Mouse (Mus musculus) layer of hippocampus, adult 8-10 months (tissue): ENCODE results near the gene Sf1. TPM values are rescaled to one million over a fixed set of nuclear protein-coding genes. Genes with fewer than 3 reads are reported as not detected.
A peak's percentile ranks its signal among the peaks of the same experiment; 100 is the strongest.

ENCODE experiments used
- DNase-seq, 2 experiments: peaks; one replicate each; pipeline ENCODE4 v3.0.0; 2022; ENCODE audit warnings: low spot score in 2 of 2
- total RNA-seq, 4 experiments: library from RNA; stranded (reverse); gene quantifications; 2 replicates each; pipeline ENCODE4 v1.2.4; 2022

Gene Sf1
- total RNA-seq, 4 experiments from 2014 or later = 209 to 234 (median 222) TPM

DNA sequence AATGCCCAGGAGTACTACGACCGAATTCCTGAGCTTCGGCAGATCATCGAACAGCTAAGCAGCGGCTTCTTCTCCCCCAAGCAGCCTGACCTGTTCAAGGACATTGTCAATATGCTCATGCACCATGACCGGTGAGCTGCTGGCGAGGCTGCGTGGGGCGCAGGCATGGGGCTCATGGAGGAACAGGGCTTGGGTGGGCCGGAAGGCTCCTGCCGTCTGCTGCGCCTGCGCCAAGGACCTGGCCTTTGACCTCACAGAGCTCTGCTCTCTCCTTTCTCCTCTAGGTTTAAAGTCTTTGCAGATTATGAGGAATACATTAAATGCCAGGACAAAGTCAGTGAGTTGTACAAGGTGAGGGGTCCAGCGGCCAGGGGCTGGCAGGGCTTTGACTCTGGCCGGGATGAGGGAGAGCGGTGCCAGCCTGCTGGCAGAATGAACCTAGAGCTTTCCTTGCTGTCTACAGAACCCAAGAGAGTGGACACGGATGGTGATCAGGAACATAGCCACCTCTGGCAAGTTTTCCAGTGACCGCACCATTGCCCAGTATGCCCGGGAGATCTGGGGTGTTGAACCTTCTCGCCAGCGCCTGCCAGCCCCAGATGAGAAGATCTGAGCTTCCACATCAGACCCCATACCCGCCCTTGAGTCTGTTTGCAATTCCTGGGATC is 34.2 kb downstream of the Sf1 start:
- DNase-seq = no peak

DNA sequence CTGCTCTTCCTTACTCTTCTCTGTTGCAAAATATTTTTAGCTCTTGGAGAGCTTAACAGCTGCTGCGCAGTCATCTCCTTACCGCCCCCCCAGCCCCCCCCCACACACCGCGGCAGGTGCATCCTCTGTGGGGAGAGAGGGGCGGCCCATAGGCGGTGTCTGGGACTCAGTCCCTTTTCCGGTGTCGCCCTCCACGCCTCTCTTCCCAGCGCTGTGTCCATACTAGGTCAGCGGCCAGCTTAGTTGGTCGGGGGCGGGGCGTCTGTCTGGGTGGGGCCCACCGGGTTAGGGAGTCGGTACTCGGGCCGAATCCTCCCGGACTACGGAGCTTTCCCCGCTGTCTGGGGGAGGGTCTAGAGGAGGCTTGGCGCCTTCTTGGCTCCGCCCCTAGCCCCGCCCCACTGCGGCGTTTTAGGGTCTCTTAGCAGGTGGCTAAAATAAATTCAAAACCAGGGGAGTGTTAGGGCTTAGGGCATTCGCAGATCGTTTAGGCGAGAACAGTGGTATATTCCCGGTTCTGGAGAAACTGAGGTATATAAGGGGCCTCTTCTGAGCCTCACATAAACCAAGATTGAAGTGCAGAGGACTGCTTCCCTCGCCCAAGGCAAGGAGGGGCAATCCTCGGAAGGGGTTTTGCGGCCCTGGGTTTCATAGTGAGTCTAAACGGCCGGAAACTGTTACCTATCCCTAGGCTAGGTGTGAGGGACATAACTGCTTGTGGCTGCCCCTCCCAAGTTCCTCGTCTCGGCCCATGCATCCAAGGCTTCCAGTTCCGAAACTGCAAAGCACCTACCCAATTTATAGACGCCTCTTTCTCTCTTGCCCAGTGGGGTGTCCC is 35.2 kb downstream of the Sf1 start:
- no peak for DNase-seq

DNA sequence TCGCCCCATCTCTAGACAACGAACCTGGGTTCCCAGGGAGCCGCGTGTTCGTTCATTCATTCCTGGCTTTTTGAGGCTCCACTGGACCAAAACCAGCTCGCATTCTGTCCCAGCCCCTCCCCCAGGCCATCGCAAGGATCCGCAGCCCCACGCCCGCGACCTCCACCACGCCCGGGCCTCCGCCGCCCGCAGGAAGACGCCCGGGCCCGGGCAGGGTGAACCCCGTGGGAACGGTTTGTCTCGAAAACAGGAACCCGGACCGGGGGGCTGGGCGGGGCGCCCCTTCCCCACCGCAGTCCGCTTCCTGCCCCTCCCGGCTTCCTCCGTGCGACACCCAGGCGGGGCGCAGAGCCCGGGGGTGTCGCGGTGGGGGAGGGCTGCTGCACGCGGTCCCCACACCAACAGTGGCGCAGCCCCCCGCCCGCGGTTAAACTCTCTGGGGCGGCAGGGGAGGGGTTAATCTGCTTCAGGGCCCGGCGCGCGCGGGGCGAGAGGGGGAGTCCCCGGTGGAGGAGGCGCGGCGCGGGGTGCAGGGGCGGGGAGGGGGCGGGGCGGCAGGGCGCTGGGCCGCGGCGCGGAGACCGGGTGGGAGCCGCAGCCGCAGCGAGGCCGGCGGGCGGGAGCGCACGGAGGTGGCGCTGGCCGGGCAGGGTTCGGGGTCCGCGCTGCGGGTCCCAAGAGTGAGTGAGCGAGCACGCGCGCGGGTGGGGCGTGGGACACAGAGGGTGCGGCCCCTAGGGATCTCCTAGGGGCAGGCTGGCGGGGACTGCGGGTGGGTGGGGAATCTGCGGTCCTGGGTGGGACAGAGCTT is 36.0 kb downstream of the Sf1 start, which contains the start of gene Rasgrp2:
Gene Rasgrp2, plus strand, starts transcription at position 56 of the 811 bp plus-strand sequence.
- DNase-seq = no peak

DNA sequence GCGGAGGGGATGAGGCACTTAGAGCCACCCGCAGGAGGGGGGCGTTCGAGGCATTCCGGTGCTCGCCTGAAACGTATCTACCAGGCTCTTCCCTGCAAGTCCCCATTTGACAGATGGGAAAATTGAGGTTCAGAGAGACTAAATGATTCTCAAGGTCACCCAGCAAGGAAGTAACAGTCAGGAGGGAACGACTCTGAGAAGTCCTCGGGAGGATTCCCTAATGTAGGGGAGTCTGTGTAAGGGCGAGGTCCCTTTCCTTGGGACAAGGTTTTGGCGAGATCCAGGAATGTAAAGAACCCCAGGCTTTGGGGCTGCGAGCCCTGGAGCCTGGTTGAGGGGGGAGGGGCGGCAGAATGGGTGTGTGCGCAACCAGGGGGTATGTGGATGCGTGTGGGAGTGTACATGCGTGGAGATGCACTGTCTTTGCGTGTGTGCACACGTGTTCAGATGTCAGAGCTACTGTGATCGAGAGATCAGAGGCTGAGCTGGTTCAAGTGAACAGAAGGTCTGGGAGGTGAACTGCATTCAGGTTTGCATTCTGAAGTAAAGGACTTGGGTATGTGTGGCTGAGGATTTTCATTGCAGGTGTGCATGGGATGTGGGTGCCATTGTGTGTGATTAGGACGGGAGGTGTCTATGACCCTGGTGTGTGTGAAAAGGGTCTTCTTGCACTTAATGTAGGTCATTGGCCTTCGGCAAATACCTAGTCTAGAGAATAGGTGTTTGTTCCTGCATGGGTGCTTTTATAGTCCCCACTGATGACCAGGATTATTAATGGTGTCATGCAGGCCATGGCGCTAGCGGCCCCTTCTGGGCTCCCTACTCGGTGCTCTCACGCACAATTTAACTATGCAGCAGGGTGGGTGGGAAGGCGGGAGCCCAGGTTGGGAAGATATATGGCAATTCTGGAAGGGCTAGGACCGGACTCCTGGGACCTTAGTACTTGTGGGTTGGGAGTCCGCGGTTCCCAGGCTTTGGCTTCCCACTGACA is 36.9 kb downstream of the Sf1 start:
- DNase-seq = no peak

DNA sequence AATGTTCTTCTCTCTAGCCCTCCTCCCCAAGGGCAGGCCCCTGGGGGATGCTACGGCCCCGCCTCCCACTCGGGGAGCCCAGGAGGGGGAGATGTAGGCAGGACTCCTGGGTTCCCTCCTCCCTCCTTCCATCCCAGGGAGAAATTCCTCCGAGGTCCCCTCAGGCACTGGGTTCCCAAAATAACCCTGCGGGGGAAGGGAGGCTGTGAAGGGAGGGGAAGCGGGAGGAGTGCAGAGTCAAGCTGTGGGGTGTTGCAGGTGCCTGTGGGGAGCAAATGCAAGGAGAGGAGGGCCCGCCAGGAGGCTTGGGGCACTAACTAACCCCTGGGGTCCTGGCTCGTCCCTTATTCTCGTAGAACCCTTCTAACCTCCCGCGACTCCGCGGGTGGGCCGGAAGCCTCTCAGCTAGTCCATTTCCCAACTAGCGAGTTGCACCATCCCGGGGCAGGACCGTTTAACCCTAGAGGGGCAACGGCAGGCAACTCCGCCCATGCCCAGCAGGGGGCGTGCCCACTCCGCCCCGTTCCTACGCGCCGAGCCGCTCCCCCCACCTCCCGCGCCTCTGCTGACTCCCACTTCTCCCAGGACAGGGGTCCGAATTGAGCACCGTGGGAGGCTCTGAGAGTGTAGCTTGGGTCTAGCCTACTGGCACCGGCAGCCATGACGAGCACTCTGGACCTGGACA is 37.8 kb downstream of the Sf1 start:
- no peak for DNase-seq

DNA sequence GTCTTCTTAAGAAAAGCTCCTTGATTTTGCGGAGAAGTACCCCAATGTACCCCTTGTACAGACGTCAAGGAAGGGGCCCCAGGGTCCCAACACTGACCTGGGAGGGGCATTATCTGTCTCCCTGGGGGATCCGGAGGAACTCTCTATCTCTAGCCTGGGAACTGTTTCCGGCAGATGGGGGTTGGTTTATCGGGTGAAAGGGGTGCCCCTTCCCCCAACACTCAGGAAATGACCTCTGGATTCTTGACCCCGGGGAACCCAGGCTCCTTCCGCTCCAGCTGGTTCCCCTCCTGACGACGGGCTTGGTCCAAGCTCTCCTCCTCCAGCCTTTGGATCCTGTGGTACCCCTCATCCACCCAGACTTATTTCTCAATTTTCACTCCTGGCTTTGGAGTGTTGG is 38.5 kb downstream of the Sf1 start:
- DNase-seq = no peak

DNA sequence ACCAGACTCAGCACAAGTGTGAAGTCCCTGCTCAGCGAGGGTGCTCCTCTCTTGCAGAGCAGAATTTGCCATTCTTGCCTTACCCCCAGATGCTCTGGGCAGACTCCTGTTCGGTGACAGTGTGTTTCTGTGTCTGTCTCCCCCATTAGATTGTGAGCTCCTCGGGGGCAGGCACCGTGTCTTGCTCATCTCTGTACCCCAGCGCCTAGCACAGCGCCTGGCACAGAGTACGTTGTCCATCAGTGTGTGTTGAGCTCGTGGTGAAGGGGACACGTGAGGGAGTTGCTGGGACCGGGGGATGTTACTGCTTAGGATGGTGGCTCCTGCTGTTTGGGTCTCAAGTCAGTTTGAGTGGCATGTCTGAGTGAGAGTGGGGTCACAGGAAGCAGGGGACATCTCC is 40.4 kb downstream of the Sf1 start:
- DNase-seq = no peak

DNA sequence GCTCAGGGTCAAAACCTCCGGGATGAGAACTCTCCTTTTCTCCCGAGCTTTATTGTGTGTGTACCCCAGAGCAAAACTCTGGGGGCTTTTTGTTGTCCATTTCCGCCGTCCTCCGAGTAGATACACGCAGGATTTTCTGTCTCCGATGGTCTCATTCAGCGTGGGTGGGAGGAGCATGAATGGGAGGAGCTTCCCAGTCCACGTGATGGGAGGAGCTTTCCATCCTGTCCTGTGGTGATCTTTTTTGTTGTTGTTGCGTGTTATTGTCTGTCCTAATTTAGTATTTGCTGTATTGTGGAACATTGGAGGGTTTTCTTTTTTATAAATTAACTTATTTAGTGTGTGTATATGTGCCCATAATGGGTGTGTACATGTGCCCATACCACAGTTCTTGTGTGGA is 41.9 kb downstream of the Sf1 start:
- DNase-seq = no peak

DNA sequence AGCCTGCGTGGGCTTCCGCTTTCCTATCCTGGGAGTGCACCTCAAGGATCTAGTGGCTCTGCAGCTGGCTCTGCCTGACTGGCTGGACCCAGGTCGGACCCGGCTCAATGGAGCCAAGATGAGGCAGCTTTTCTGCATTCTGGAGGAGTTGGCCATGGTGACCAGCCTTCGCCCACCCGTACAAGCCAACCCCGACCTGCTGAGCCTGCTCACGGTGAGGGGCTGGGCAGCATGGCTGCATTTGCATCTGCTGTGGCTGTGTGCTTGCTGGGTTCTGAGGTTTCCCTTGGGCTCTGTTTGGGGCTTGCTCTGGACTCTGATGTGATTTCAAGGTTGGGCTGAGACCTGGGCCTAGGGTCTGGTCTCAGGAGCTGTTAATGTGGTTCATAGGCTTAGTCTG is 43.6 kb downstream of the Sf1 start:
- no peak for DNase-seq

DNA sequence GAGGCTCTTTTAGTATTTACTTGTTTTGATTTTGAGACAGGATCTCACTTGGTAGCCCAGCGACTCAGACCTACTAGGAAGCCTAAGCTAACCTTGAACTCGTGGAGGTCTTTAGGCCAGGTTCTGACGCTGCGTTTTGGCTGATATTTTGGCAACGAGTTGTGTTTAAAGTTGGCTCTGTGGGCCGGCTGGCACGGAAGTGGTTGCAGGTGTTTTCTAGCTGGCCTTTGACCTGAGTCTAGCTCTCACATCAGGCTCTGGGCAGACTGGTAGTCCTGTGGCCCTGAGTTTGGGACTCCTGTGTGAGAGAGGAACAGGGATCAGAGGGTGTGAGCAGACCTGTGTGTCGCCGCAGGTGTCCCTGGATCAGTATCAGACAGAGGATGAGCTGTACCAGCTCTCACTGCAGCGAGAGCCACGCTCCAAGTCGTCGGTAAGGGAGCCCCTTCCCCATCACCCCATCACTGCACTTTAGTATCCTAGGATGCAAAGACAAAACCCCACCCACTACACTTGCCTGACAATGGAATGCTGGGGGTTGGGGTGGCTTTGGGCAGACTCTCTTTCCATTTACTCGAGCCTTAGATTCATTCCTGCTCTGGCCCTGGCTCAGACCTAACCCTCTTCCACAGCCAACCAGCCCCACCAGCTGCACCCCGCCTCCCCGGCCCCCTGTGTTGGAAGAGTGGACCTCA is 44.5 kb downstream of the Sf1 start:
- no peak for DNase-seq

DNA sequence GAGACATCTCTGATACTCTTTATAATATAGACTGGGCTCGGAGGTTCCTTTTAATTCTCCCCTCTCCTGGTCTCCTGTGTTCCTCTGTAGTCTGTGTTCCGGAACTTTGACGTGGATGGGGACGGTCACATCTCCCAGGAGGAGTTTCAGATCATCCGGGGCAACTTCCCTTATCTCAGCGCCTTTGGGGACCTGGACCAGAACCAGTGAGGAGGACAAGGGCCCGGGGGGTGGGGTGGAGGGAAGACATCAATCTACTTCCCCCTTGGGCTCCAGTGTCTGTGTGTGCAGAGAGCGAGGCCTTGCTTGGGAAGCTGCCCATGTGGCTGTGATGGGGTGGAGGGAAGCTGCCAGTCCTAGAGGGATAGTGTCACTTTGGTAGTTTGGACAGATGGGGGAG is 45.3 kb downstream of the Sf1 start:
- DNase-seq = no peak

DNA sequence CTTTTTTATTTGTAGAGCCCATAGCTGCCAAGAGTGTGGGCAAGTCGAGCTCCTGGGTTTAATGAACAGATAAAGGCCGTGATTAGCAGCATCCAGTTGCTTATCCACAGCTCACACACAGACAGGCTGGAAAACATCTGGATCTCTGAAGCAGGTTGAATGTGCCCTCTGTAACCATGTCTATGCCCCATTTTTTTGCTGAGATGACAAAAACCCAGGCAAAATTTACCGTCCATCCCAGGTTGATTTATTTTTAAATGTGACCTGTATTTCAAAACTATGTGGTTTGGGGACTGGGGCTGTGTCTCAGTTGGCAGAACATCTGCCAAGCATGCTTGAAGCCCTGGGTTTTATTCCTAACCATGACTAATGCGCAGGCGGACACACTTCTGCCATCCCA is 45.7 kb downstream of the Sf1 start:
- no peak for DNase-seq

DNA sequence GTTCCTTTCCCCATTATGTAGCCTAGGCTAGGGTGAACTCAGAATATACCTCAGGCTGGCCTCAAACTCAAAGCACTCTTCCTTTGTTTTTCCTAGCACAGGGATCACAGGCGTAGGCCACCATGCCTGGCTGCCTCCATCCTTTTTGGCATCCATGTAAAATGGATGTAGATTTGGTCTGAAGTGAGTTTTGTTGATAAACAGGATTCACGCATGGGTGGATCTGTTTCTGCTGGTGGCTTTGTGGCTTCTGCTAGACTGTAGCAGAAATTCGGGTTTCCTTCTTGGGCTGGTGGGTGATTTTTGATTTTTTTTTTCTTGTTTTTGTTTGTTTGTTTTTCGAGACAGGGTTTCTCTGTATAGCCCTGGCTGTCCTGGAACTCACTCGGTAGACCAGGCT is 46.4 kb downstream of the Sf1 start:
- DNase-seq = no peak

DNA sequence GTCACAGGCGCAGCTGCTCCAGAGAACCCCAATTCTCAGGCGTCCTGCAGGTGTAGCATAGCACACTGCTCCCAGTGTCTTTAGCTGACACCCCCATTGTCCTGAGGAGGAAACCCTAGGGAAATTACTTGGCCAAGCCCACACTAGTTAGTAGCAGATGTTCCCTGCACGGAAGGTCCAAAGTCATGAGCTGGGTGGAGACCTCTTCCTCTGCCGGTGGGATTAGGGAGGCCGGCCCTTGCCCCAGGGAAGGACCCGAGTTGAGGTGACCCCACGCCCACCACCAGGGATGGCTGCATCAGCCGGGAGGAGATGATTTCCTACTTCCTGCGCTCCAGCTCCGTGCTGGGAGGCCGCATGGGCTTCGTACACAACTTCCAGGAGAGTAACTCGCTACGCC is 49.3 kb downstream of the Sf1 start:
- no peak for DNase-seq

DNA sequence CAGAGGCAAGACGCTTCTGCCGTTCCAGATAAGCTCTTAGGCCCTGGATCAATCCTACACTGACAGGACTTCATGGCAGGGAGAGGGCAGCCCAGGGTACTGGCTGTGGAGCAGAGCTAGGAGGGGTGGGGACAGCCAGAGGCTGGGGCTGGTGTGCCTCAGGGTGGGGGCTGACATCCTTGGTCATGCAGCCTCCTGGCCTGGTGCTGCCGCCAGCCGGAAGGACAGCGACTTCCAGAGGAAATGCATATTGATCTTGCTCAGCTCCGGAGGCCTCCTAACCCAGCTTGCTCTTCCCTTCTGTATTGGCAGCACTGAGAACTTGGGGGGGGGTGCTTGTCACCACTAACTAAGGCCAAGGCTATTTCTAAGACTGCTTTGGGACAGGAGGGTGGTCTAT is 52.0 kb downstream of the Sf1 start:
- no peak for DNase-seq

DNA sequence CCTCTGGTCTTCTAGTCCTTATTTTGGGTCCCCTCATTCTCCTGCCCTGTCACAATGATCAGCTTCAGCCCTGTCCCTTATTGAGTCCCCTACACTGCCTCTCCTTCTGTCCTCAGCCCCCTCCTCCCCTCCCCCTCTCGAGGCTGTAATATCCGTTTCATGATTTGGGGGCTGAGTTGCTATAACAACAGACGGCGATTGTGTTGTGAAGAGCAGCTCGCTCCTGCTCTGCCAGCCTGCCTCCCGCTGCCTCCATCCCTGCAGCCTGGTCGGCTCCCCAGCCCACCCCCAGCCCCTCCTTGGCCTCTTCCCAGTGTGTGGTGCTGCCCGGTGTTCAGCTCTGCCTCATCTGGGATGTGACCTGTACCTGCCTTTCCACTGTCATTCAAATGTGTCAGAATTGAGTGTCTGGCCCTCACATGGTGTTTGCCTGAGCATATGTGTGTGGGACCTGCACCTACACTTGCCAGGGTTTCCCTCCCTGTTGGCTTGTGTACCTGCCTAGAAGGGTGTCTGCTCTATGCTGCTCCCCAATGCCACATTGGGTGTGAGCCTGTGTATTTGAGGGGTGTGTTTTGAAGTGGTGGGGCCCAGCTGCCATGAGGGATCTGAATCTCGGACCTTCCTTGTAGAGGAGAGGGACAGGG is 52.8 kb downstream of the Sf1 start:
- DNase-seq = no peak

DNA sequence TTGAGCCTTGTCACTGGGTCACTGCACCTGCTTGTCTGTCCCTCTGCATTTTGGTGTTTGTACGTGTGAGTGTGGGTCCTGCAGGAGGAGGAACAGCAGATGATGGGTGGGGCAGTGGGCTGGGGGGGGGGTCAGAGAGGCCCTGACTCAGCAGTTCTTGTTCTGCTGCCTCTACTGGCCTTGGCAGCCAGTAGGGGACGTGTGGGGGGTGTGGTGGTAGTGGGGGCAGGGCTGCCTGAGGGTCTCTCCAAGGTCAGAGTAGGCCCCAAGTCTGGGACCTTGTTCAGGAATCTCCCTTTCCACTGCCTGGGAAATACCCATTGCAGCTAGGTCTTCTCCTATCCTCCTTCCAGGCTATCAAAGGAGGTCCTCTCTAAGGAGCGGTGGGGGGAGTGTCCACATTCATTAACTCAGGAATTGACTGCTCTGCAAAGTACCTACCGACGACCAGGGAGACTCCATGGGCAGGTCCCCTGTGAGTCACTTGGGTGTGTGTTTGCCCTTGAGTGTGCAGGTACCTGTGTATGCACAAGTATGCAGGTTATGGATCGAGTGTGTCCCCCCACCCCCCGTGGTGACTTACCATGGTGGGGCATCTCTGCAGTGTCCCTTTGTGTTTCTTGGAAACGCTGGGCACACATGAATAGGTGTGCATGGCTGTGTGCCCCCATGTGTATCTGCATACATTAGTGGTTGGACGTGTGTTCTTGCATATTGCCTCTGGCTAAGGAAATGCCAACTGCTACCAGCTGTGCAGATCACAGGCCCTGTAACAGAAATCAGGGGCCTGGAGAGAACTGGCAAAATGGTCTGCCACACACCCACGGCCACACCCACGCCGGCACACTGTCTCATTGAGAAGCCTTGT is 53.6 kb downstream of the Sf1 start:
- no peak for DNase-seq

DNA sequence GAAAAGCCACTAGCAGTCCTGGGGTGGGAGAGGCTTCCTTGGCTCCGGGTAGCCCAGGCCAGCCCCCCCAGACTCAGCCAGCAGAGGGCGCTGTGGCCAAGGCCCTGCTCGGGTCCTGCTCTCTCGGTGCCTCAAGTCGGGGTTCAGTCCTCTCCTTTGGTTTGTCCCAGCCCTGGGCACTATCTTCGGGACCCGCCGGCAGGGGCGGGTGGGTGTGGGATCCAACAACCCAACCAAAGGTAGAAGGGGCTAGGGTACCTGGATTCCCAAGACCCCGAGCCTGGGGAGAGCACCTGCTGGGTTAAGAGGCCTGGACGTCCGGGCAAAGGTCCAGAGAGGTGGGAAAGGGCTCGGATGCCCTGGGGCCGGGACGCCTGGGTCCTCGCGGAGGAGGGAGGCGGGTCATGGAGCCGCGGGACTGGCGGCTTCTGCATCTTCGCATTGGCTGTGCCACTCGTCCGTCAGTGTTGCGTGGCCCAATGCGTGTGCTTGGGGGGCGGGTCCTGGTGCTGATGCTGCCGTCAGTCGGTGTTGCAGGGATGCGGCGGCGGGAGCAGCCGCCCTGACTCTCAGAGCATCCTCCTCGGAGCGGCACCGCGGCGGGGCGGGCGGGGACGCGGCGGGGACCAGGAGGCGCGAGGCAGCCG is 54.9 kb downstream of the Sf1 start, which contains the start of gene Nrxn2:
Gene Nrxn2, plus strand, starts transcription at position 499 of the 647 bp plus-strand sequence.
- DNase-seq = peak; percentile 93 to 94
